Mouse (Mus musculus) liver, adult 2 months (tissue): Measurements from ENCODE around the gene Rpl10a.

Experiments used
- CTCF ChIP-seq: fragments of 200-500 bp; IDR thresholded peaks from 2 replicates; pipeline ENCODE4 v1.5.1; 2011; ENCODE audit warnings: low read depth, low read length, control low read depth
- POLR2A ChIP-seq: fragments of 200-500 bp; IDR thresholded peaks from 2 replicates; pipeline ENCODE4 v1.6.1; 2011; ENCODE audit warnings: low read length, control low read depth; ENCODE audit not compliant: insufficient read depth; ENCODE audit errors: extremely low read depth

GRCm38 (mm10) chr17:28365122-28365521 lies 36.9 kb downstream of the Rpl10a start, which contains the start of gene Tulp1:
- TF ChIP-seq CTCF: no peak
- no peak for TF ChIP-seq POLR2A
